Mouse (Mus musculus): ENCODE results near the gene Casz1.

The Casz1 gene

DNA sequence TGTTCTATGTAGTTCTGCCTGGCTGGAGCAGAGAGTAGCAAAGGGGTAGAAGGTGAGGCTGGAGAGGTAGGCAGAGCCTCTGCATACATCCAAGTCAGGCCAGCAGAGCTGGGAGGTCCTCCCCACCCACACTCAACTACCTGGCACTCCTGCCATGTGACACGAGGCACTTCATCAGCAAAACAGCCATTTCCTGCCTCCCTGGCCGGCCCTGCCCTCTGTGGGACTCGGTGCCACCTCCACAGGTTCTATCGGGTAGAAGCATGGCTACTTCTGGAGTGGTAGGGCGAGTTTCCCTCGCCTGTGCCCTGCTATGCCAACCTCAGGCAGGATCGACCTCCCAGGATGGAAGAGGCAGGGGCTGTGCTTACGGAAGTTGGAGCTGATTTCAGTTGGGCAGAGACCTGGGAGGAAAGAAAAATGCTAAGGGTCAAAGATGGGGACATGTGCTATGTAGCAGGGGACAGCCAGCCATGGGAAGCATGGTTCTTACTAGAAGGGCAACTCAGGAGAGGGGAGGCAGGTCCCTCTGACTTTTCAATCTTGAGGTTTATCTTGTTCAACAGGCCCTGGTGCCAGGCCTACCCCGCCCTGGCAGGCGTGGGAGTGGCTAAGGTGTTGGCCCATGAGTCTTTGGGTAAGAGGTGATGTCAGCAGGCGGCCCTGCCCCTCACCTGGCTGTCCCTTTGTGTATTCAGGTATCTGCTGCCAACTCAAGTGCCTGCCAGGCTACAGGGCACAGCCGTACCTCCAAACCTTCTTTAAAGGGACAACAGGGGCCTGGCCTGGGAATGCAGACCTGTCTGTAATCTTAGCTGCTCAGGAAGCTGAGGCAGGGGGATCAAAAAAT is 6.5 kb upstream of the Casz1 start:
- intact Hi-C loops (cut with DNase I), result no loop called here

DNA sequence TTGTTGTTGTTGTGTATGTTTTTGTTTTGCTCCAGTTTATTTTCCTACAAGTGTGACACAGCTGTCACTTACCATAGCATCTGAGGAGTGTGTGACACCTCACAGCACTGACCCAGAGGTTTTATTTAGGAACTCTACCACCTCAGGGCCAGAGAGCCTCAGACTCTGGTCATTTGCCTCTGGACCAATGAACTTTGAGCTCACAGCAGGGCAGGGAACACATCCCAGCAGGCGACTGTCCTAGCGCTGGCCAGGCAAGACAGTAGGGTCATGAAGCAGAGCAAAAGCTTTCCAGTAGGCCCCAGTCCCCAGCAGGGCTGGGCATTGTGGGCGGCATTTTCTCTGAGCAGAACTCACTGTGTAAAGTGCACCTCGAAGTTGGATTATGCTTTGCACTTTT is 1.2 kb upstream of the Casz1 start:
- intact Hi-C loops (cut with DNase I), result no loop called here

DNA sequence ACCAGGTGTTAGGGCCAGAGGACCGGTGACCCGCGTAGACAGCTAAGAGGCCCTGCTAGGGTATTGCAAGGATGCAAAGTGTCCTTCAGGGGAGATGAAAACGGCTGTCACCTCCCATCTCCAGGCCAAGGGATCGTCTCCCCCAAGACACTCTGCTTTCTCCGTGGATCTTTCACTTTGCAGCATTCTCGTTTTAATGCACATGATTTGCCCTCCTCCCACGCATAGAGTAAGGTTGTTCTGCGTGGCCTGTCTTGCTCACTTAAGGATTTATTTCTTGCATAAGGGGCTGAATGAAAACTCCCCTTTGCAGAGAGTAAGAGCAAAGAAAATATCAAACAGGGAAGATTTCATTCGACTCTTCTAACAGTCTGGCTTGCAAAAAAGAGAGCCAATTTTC is 593 bp upstream of the Casz1 start:
- intact Hi-C loops (cut with DNase I), result loop anchor here (2.0 kb wide), 1 partner anchor 99 kb away; no protein-coding TSS in a partner anchor

DNA sequence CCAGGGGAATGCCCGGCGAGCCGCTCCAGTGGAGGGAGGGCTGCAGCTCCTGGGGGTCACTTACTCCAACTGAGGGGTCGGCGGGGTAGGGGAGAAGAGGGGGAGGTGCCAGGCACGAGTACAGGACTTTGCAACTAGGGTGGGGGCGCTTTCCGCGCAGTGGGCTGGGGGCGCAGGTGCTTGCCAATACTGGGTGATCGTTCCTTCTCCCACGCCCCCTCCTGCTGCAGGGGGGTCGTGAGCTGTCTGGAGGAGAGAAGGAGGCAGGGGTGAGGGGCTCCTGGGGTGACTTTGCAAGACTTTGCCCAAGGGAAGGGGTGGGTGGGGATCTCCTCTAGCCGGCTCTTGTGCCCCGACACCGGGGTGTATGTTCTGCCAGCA is 541 bp downstream of the Casz1 start:
- intact Hi-C loops (cut with DNase I), result loop anchor here (2.0 kb wide), 1 partner anchor 98 kb away; no protein-coding TSS in a partner anchor

DNA sequence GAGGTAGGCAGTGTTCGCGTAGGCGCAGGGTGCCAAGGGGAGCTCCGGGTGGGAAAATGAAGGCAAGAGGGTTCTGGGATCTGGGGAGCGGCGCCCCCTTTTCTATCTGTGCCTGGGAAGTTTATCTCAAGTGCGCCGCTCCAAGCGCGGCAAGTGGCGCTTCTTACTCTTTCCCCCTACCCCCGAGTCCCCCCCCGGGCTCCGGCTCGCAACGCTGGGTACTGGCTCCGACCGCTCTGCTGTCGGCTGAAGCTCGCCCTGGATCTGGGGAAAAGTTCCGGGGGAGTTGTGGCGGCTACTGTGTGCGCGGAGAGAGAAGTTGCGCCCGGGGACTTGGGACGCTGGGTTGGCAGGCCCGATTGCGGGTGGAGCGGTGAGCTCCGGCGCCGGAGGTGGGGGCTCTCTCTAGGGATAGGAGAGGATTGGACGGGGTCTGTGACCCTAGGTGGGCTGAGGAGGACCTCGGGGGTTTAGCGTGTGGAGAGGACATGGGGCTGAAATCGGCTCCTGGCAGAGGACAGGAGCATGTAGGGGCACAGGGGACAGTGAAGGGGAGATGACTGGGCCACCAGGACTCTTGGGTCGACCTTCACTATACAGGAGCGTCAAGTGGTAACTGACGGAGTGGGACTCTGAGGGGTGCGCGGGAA is 1.1 kb downstream of the Casz1 start:
- intact Hi-C loops (cut with DNase I), result loop anchor here (2.0 kb wide), 1 partner anchor 98 kb away; no protein-coding TSS in a partner anchor

DNA sequence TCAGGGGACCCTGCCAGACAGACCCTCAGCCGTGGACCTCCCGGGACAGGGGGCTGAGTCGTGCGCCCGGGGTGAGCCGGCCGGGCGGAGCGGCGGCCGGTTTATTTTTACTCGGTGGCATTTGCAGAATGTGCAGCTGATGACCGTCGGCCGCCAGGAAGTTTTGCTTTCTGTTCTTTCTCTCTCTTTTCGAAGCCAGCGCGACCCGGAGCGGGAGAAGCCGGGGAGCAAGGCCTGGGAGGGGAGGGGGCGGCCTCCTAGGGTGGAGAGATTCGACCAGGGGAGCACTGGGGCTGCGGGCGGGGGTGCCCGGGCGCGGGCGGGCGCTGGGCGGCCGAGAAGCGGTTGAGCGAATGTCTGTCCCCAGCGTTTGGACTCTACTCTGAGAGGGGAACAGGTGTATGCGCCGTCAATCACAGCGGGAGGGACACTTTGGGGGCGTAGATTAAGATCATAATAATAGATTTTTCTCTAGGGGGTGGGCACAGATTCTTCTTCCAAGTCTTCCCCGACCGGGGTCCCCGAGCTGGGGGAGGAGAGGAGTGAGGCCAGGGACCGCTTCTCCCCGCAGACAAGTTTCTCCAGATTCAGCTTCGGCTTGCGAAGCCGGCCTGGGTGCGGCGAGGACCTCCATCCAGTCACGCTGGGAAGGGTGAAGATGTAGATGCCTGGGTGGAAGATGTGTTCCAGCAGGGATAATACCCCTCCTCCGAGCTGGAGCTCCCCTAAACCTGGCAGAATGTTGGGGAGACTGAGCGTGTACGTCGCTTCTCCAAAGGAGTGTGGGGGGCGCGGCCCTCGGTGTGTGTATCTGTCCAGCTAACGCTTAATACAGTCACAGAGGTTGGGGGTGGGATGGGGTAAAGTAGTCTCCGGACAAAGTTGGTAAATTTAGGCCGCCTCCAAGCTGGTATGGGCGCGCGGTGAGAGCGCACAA is 1.9 kb downstream of the Casz1 start:
- intact Hi-C loops (cut with DNase I), result loop anchor here (2.0 kb wide), 1 partner anchor 97 kb away; no protein-coding TSS in a partner anchor

DNA sequence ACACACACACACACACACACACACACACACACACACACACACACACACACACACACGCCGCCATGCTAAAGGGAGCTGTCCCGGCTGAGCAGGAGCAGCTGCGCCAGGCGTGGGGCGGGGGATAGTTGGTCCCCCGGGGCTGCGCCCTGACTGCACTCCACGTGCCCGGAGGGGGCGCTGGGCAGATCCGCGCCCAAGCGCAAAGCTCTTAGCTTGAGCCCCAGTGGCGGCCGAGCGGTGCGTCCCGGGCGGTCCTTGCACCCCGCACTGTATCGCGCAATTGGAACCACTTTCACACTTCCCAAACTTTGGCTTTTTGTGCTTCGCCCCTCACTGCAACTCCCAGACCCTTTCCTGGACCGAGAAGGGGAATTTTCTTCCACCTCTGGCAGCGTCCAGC is 2.6 kb downstream of the Casz1 start:
- intact Hi-C loops (cut with DNase I), result no loop called here

DNA sequence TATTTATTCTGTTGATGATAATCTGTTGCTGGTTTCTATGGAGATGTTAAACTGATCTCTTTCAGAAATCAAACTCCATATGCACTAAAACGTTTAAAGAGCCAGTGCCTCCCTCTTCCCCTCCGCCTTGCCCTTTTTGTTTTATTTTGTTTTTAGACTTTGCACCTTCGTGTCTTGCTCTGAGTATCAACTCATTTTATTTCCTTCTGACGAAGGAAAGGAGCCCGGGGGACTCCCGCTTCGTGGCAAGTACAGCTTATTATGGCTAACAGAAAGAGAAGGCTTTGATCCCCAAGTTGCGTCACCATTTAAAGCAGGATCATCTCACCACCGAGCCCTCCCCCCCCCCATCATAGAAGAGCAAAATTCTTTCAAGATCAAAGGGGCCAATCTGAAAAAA is 3.2 kb downstream of the Casz1 start:
- intact Hi-C loops (cut with DNase I), result no loop called here

DNA sequence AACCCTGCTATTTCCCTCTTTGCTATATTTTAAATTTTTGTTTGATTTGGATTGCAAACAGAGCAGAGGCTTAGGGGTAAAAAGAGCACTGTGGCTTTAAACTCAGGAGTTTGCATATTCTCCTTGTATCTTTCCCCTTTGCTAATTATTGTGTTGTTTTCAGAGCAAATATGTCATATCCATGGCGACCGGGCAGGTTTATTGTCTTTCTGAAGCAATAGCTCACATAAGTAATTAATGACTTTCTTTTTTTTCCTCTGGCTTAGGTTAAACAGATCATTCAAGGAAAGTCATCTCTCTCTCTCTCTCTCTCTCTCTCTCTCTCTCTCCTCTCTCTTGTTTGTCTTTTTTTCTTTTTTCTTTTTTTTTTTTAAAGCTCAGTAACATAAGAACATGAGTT is 4.6 kb downstream of the Casz1 start:
- intact Hi-C loops (cut with DNase I), result no loop called here

DNA sequence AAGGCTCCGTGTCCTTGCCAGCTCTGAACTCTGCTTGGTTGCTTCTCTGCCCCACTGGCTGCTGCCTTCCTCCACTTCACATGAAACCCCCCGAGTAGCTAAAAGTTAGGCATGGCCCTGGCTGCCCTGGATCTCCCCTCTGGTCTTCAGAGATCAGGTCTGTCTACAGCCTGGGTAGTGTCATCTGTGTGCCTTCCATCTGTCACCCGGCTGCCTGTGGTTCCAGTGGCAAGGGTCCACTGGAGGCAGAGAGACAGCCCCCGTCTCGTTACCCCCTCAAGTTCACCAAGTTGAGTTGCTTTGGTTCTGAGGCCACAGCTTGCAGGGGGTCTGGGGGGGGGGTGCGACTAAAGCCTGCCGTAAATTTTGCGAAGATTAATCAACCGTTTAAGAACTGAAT is 6.5 kb downstream of the Casz1 start:
- intact Hi-C loops (cut with DNase I), result no loop called here

DNA sequence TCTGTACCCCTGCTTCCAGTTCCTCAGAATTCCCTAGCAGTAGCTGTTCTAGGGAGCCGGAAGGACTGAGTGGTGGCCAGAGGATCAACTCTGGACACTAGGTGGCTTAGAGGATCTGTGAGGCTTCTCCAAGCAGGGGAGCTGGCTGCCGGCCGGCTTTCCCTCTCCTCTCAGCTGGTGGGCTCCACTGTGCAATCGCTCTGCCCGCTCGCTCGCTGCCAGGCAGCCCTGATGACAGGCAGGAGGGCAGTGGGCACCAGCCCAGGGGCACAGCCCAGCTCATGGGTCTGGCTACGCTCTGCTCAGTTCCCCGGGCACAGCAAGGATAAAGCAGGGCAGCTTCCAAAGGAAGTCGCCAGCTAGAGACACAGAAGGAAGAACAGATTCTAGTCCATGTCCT is 7.7 kb downstream of the Casz1 start:
- intact Hi-C loops (cut with DNase I), result no loop called here

DNA sequence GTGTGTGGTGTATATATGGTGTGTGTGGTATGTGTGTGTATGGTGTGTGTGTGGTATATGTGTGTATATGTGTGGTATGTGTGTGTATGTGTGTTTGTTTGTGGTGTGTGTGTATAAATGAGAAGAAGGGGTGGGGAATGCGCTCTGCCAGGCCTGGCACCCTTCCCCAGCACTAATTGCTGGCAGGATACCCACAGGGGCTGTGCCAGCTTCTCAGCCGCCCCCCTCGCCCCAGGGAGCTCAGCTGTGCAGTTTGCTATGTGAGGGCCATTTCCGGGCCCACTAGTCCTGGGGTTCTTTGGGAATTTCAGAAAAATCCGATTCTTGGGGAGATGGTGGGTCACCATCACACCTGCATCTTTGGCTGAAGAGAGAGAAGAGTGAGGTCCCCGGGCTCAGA is 9.0 kb downstream of the Casz1 start:
- intact Hi-C loops (cut with DNase I), result no loop called here

DNA sequence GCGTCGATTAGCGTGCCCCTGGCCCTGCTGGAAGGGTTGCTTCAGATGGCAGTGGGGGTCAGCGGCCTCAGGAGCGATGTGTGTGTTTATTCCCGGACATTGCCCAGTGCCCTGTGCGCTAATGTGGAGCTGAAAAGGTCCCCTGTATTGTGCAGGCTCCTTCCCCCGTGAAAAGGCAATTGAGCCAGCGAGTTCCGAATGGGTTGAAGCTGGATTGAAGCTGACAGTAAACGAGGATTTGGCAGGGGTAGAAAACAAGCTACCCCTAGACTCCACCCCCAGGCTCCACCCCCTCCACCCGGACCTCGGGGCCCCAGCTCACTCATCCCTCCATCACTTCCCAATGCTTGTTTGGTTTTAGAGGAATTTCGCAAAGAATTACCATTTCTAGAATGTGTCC is 12.3 kb downstream of the Casz1 start:
- intact Hi-C loops (cut with DNase I), result no loop called here

DNA sequence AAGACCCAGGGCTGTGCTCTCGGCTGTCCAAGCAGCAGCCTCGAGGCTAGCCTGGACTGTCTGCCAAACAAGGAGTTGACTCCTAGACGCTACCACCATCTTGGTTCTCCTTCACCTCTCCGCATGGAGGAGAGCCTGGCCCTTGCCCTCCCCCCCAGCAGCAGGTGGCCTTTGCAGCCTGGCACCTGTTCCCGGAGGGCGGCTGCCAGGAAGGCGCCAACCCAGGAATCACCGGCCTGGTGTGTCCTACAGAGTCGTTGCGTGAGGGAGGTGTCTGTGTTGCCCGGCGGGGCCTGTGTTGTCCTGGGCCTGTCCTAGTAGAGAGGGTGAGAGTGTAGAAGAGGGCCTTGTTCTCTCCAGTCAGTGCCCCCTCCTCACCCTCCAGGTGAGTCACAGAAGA is 13.9 kb downstream of the Casz1 start:
- intact Hi-C loops (cut with DNase I), result no loop called here

DNA sequence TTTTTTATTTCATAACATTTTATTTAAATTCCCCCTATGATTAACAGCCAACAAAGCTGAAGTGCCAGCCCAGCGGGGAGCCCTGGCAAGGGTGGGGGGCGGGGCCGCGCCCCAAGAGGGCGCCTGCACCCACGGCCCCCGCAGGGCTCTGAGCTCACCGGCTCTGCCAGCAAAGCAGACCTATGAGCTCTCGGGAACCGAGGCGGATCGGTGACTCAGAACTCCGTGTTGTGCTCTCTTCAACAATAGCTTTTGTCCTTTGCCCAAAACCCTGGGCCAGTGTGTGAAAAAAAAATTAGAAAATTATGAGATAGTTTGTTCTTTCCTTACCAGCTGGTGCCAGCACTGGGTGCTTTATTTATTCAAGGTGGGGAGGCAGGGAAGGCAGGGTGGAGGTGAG is 15.9 kb downstream of the Casz1 start:
- intact Hi-C loops (cut with DNase I), result no loop called here

DNA sequence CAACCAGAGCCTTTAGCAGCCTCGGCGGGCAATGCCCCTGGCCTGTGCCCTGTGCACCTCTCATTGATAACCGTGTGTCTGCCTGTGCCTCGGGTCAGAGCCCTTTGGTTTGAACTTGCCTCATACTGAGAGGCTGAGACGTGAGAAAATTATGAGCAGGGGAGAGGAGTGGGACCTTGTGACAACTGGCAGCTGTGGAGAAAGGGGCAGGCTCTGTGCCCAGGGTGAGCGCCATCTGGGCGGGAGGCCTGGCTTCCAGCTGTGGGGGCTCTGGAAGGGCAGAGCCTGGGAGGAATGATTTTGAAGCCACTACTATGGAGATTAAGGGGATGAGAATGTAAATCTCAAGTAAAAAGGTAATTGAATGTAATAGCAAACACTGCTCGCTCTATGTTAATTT is 19.1 kb downstream of the Casz1 start:
- intact Hi-C loops (cut with DNase I), result no loop called here

DNA sequence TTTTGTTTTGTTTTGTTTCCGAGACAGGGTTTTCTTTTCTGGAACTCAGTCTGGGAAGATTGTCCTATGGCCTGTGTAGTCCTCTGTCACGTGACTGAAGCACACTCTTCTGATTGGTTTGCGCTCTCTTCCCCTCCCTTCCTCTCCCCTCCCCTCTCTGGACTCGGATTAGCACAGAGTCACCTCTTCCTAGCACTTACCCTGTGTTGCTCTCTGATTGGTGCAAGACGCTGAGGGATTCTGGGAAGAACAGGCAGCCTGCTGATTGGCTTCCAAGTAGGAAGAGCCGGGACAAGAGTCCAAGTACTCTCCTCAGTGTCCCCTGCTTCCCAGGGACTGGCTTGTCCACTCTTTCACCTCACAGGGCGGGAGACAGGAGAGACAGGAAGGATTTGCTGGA is 26.1 kb downstream of the Casz1 start:
- intact Hi-C loops (cut with DNase I), result no loop called here

DNA sequence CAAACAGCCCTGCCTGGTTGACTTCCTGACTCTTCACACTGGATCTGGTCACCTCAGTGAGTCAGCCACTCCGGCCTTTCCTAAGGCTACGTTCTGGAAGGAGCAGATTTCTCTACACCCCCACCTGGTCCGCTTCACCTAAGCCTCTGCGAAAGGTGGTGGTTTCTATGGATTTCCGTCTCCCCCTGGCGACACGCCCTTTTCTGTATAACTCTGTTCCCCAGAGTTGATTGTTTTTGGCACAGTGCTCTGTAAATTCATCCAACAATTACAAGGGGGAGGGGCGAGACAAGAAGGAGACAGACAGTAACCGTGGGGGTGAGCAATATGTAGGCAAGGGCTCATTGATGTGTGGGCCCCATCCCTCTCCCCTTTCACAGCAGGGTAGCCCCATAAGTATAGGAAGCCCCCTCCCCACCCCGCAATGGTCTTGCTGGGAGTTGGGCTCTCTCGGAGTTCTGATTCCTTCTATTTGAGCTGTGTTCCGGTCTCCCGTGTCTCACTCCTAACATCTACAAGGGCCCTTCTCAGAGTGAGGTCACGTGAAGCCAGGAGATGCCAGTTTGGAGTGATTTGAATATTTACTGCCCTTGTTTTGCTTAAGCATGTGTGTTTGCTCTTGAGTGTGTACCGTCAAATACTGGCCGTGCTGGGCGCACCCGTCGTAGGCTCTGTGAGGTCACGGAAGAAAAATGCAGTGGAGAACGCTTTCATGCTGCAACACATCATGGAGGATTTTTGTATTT is 29.2 kb downstream of the Casz1 start:
- intact Hi-C loops (cut with DNase I), result no loop called here

DNA sequence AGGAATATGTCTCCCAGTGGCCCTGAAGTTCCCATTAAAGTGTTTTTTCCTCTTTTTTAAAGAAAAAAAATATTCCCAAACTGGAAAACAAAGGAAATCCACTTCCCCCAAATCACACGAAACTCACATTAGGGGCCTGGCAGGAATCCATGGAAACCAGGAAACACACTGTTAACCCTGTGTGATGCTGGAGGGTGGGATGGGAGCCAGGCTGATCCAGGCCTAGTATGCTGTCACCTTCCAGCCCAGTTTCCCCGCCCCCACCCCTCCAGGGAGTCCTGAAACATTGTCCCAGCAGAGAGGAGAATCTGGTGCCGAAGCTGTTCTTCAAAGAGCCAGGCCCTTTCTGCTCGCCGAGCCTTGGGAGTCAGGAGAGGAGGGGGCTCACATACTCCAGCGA is 32.2 kb downstream of the Casz1 start:
- intact Hi-C loops (cut with DNase I), result no loop called here

DNA sequence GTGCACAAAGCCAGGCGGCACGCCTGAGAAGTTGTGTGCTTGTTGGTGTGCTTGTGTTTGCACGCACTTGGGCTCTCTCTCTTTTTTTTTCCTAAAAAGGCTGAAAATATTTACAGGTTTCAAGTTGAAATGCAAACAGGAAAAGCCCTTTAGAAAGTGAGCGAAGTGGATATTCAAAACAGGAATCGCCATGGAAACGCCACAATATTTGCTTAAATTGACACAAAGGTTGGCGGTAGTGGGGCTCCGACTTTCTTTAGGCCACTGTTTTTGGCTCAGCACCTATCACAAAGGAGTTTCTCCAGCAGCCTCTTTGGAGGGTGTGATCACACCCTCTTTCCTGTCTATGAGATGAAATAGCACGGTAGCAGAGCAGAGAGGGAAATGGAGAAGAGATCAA is 32.8 kb downstream of the Casz1 start:
- intact Hi-C loops (cut with DNase I), result no loop called here

DNA sequence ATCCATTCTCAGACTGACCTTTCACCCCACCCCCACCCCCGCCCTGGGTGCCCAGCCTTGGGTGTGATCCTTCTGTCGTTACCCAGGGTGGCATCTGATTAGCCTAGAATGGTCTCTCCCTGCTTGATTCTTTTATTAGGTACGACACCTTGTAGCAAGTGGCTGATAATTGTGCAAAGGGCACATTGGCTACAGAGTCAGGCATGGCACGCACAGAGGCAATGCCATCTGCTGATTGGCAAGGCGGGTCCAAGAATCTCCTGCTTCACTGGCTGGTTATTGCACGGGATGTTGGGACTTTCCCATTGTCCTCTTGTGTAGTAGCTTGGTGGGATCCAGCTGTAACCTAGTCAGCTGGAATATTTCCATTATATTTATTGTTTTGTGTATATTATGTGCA is 33.4 kb downstream of the Casz1 start:
- intact Hi-C loops (cut with DNase I), result no loop called here

All from adrenal gland (tissue).